Mouse (Mus musculus): ENCODE results near the gene Klf1.

The Klf1 gene

DNA sequence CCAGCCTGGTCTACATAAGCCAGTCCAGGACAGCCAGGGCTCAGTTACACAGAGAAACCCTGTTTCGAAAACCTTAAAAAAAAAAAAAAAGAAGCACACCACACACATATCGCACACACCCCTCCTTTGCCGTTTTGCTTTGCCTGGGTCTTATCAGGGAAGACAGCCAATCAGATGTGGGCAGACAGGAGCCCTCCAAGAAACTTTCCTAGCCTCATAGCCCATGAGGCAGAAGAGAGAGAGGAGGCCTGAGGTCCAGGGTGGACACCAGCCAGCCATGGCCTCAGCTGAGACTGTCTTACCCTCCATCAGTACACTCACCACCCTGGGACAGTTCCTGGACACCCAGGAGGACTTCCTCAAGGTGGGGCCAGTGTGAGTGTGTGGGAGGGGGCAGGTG, at the start of gene Klf1:
Klf1 (plus strand) TSS at position 177 of the 400 bp plus-strand sequence.
- DNase-seq (ENCODE audit: low read depth, low spot score): peak; percentile 80

GRCm38 (mm10) chr8:84856434-84856833, 45.3 kb upstream of the Klf1 start:
- DNase-seq (ENCODE audit: low read depth, low spot score): no peak

GRCm38 (mm10) chr8:84856864-84857441, 44.8 kb upstream of the Klf1 start, which contains the start of gene Farsa:
Gene Farsa, plus strand, starts transcription at chr8:84856989.
- peak; percentile 90 for DNase-seq (ENCODE audit: low read depth, low spot score)

- DNase-seq (ENCODE audit: low read depth, low spot score): peak; percentile 68
These were observed 30.1 kb upstream of the Klf1 start, which contains the start of gene Syce2 for GRCm38 (mm10) chr8:84871376-84872308. Gene Syce2, plus strand, starts transcription at chr8:84872111.

DNA sequence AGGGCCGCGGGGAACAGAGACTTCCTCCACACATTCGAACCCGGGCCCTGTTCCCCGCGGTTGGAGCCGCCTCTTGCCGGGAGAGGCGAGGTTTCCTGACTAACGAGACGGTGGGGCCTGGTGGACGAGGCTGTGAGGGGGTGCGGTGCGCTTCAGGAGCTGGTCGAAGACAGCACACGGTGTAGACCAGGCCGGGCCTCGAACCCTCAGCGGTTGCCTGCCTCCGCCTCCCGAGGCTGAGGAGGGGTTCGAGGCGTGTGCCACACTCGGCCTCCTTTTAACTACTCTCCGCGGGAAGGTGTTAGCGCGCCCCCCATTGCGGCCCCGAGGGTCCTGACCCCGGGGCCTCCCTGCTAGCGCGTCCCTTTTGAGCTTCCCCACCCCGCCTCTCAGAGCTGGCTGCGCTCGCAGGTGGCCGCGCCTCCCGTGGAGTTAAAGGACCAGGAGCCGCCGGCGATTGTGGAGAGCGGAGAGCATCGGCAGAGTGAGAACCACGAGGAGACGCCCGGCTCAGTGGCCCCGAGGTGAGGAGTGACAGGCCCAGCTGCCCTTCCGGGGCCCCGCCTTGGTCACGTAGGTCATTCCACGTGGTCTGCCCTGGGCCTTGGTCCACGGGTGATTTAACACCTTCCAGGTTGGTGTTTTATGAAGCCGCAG, 29.3 kb upstream of the Klf1 start:
- no peak for DNase-seq (ENCODE audit: low read depth, low spot score)

- DNase-seq (ENCODE audit: low read depth, low spot score): no peak
These were observed 28.7 kb upstream of the Klf1 start for GRCm38 (mm10) chr8:84873016-84873415.

DNA sequence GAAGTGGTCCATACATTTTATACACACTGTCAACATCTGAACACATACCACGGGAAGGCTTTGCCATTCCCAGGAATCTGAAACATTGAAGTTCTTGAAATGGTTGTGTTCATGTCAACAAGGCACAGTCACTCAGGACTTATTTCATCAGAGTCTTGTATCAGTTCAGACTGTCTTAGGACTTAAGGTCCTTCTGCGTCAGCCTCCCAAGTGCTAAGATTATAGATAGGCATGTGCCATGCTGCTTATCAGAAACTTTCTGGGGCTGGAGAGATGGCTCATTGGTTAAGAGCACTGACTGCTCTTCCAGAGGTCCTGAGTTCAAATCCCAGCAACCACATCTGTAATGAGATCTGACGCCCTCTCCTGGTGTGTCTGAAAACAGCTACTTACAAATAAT, 27.4 kb upstream of the Klf1 start:
- DNase-seq (ENCODE audit: low read depth, low spot score): no peak

DNA sequence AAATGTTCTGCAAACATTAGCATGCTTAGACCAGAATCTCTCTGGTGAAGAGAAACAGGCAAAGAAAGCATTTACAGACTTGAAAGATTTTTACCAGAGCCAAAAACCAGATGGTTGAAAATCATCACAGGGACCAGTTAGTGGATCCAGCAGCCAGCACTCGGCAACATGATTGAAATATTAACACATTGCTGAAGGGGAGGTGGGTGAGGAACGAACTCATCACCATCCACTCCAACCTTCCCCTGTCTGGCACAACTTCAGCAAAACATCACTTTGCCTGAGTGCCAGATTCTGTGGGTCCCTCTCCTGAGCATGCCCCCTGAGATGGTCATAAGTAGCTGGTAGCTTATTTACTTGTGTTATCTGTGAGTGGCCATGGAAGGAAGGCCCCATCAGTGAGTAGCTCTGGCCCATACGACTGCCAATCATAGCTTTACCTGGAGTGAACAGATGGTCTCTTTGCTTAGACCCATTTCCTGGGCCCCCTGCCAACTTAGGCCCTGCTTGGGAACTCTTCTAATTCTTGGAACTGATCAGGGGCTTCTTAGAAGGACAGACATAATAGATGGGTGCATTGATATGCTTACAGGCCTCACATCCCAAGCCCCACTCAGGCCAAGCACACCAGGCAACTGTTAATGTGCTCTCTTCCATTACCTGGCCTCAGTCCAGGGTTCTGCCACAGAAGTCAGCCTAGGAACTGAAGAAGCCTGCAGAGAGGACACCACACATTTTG, 24.3 kb upstream of the Klf1 start:
- no peak for DNase-seq (ENCODE audit: low read depth, low spot score)

GRCm38 (mm10) chr8:84878915-84879314, 22.8 kb upstream of the Klf1 start:
- no peak for DNase-seq (ENCODE audit: low read depth, low spot score)

DNA sequence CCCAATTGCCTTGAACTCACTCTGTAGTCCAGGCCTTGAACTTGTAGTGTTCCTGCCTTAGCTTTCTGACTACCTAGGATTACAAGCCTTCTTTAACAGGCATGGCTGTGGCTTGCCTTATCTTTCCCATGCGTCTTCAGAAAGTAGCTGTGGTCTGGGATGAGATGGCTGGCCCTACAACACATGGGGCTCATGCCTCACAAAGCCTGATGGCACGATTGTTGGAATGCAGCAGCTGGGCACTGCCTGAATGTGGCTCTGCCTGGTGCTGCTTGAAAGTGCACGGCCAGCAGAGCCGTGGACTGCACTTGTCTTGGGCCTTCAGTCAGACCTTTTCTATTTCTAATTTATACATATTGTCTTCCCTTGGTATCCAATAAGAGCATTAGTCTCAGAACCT, 17.0 kb upstream of the Klf1 start:
- DNase-seq (ENCODE audit: low read depth, low spot score): no peak

DNA sequence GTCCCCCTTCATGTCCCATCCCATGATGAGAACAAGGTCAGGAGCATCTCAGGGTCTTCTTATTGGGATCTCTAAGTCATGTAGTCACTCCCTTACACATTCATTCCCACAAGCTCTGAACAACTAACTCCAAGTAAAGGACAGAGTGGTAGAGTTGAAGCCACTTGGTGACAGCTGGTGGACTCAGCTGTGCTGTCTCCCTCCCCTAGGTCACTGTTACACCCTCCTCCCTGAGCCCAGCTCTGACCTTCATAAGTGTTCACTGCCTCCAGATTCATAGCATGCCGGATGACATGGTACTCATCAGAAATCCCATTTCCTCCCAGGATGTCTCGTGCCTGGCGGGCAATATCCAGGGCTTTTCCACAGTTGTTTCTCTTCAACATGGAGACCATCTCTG, 13.4 kb upstream of the Klf1 start:
- no peak for DNase-seq (ENCODE audit: low read depth, low spot score)

- DNase-seq (ENCODE audit: low read depth, low spot score): no peak
These were observed 12.6 kb upstream of the Klf1 start for GRCm38 (mm10) chr8:84889141-84889540.

DNA sequence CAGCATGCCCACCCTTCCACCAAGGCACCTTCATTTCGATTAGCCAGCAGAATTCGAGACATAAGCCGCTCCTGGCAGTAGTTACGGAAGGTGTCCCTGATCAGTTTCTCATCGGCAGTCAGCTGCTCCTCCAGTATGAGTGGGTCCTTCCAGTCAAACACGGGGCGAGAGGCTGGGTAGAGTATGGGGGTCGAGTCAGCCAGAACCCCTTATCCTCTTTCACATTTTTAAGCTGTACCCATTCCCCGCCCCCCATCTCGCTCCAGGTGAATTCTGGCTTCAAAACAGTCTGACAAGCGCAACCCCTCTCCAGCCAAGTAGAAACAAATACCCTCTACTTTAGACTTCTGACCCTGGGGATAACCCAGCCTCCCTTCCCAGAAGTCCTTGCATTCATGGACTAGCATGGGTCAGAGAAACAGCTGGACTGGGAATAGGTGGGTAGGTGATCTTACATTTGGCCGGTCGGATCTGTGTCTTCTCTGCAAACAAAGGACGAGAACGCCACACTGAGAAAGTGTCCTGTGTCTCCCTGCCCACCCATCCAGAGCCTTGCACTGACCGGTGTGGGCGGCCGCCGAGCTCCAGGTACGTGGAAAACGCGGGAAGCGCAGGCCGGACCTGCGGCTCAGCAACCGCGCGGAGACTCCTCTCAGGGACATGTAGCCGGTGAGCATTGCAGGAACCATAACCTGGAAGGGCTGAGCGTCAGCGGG, 8.6 kb upstream of the Klf1 start:
- DNase-seq (ENCODE audit: low read depth, low spot score): no peak

- peak; percentile 95 for DNase-seq (ENCODE audit: low read depth, low spot score)
These were observed 8.0 kb upstream of the Klf1 start, which contains the start of gene Gcdh for GRCm38 (mm10) chr8:84893709-84894134. Gene Gcdh, minus strand, starts transcription at chr8:84893921.

- no peak for DNase-seq (ENCODE audit: low read depth, low spot score)
These were observed 5.8 kb upstream of the Klf1 start for GRCm38 (mm10) chr8:84895963-84896362.

GRCm38 (mm10) chr8:84901071-84901470, 657 bp upstream of the Klf1 start:
- peak; percentile 75 for DNase-seq (ENCODE audit: low read depth, low spot score)

- no peak for DNase-seq (ENCODE audit: low read depth, low spot score)
These were observed 715 bp downstream of the Klf1 start for GRCm38 (mm10) chr8:84902367-84902919.

DNA sequence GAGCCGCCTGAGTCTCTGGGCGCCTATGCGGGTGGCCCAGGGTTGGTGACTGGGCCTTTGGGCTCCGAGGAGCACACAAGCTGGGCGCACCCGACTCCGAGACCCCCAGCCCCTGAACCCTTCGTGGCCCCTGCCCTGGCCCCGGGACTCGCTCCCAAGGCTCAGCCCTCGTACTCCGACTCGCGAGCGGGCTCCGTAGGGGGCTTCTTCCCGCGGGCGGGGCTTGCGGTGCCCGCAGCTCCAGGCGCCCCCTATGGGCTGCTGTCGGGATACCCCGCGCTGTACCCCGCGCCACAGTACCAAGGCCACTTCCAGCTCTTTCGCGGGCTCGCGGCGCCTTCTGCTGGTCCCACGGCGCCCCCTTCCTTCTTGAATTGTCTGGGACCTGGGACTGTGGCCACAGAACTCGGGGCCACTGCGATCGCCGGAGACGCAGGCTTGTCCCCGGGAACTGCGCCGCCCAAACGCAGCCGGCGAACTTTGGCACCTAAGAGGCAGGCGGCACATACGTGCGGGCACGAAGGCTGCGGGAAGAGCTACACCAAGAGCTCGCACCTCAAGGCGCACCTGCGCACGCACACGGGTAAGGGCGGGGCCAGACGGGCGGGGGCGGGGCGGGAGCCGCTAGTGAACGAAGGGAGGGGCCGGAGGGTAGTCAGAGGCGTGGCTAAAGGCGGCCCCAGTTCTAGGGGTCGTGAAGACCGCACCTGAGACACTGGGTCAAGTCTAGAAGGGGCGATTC, 1.4 kb downstream of the Klf1 start:
- DNase-seq (ENCODE audit: low read depth, low spot score): peak; percentile 76

DNA sequence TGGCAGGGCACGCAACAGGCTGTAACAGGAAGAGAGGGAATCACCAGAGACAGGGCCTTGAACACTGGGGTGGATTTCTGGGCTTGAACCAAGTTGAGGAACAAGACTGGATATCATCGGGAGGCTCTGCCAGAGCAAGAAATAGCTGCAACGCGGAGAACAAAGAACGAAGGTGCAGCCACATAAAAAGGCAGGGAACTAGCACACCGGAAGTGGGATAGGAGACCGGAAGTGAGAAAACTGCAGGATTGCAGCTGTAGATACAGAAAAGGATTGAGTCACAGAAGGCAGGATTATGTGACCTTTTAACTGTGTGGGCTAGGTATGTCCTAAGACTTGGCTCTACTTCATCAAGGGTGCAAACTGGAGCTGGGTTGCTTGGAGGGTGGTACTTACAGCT, 2.6 kb downstream of the Klf1 start:
- DNase-seq (ENCODE audit: low read depth, low spot score): no peak

- no peak for DNase-seq (ENCODE audit: low read depth, low spot score)
These were observed 5.3 kb downstream of the Klf1 start for GRCm38 (mm10) chr8:84907037-84907436.

Measured in c-Kit-negative CD71-positive TER-119-positive erythroid progenitor cells, embryonic 14.5 days (primary cell).